ENCODE assay signal across 12 mouse cellular contexts in genomic region chr2:101827626-101828025, GRCm38 (mm10). TPM values are rescaled to one million over a fixed set of nuclear protein-coding genes. Genes with fewer than 3 reads are reported as not detected.
DNase-seq lines count a peak whose midpoint lies in the region; ATAC-seq and TF ChIP-seq lines count a peak whose summit lies in the region.
"Had no signal": no experiment of that assay in that cellular context is flagged by ENCODE, and none has a peak within 500 bp of the region (broad histone marks: within the 10 kb centered on the region; RNA-seq: fewer than 3 reads in every experiment).

No protein-coding gene starts in this region.

- no peak overlapping the region for H3K9ac ChIP-seq in stomach, embryonic 16.5 days (ENCODE audit: low read length)
- H3K9ac ChIP-seq in stomach, postnatal 0 days (ENCODE audit: low read length), result no peak overlapping the region
- no peak overlapping the region for H3K9ac ChIP-seq in hindbrain, embryonic 16.5 days (ENCODE audit: low read depth, low read length)
- H3K9ac ChIP-seq: hindbrain, embryonic 12.5 days; limb, embryonic 12.5 days had no signal

- WGBS in stomach, embryonic 16.5 days, result 17% methylated on average over 5 of the region's 5 CpGs
- WGBS in stomach, postnatal 0 days, result 19% methylated on average over 5 of the region's 5 CpGs
- 52% methylated on average over 5 of the region's 5 CpGs for WGBS in hindbrain, embryonic 16.5 days

- H3K4me2 ChIP-seq in stomach, embryonic 16.5 days (ENCODE audit: low read depth, low read length), result no peak overlapping the region
- no peak overlapping the region for H3K4me2 ChIP-seq in stomach, postnatal 0 days (replicated peaks; ENCODE audit: low read depth)
- H3K4me2 ChIP-seq in hindbrain, embryonic 16.5 days (ENCODE audit: low read length), result no peak overlapping the region
- H3K4me2 ChIP-seq: hindbrain, embryonic 12.5 days; limb, embryonic 12.5 days had no signal

- ATAC-seq in stomach, embryonic 16.5 days (ENCODE audit: insufficient read depth, low FRiP score), result peak; percentile 37; the same call in 1 of the 2 replicates
- ATAC-seq in stomach, postnatal 0 days (ENCODE audit: low FRiP score, low TSS enrichment), result no peak
- no peak for ATAC-seq in erythroblast, adult 5-6 weeks (replicated peaks; ENCODE audit: low FRiP score, poor library complexity, severe bottlenecking)
- no peak for ATAC-seq in hindbrain, embryonic 16.5 days

- no peaks in the 10 kb centered on the region for H3K36me3 ChIP-seq in stomach, embryonic 16.5 days (ENCODE audit: control insufficient read depth, insufficient read depth, low read length)
- no peaks in the 10 kb centered on the region for H3K36me3 ChIP-seq in stomach, postnatal 0 days (ENCODE audit: control insufficient read depth, insufficient read depth, low read length)
- H3K36me3 ChIP-seq in hindbrain, embryonic 16.5 days (ENCODE audit: control insufficient read depth, insufficient read depth, low read length), result no peaks in the 10 kb centered on the region
- H3K36me3 ChIP-seq: hindbrain, embryonic 12.5 days; limb, embryonic 12.5 days had no signal

- no peaks in the 10 kb centered on the region for H3K9me3 ChIP-seq in stomach, embryonic 16.5 days (replicated peaks; ENCODE audit: control insufficient read depth, low read length)
- H3K9me3 ChIP-seq in stomach, postnatal 0 days (ENCODE audit: control insufficient read depth, low read length), result no peaks in the 10 kb centered on the region
- H3K9me3 ChIP-seq in hindbrain, embryonic 16.5 days (ENCODE audit: control insufficient read depth, low read length), result no peaks in the 10 kb centered on the region
- H3K9me3 ChIP-seq: hindbrain, embryonic 12.5 days; limb, embryonic 12.5 days had no signal

- H3K4me1 ChIP-seq in stomach, embryonic 16.5 days (ENCODE audit: control insufficient read depth, insufficient read depth, low read length), result peaks cover 8% of the 10 kb centered on the region; the same call in 1 of the 2 replicates
- no peaks in the 10 kb centered on the region; the same call in 1 of the 2 replicates for H3K4me1 ChIP-seq in stomach, postnatal 0 days (replicated peaks; ENCODE audit: control insufficient read depth, insufficient read depth)
- no peaks in the 10 kb centered on the region for H3K4me1 ChIP-seq in hindbrain, embryonic 16.5 days (ENCODE audit: control insufficient read depth, insufficient read depth, low read depth, low read length)

- H3K27ac ChIP-seq in stomach, embryonic 16.5 days (ENCODE audit: low read length), result no peak overlapping the region; the same call in 1 of the 2 replicates
- H3K27ac ChIP-seq in stomach, postnatal 0 days (replicated peaks), result no peak overlapping the region
- H3K27ac ChIP-seq in hindbrain, embryonic 16.5 days (ENCODE audit: low read depth, low read length), result no peak overlapping the region
- H3K27ac ChIP-seq: hindbrain, embryonic 12.5 days; limb, embryonic 12.5 days had no signal

- TF ChIP-seq EP300 in stomach, postnatal 0 days (optimal IDR thresholded peaks at IDR 0.05), result no peak

- H3K27me3 ChIP-seq in stomach, embryonic 16.5 days (ENCODE audit: control insufficient read depth, insufficient read depth, low read length), result no peaks in the 10 kb centered on the region
- no peaks in the 10 kb centered on the region for H3K27me3 ChIP-seq in stomach, postnatal 0 days (ENCODE audit: control insufficient read depth, insufficient read depth, low read length)
- no peaks in the 10 kb centered on the region for H3K27me3 ChIP-seq in hindbrain, embryonic 16.5 days (replicated peaks; ENCODE audit: control insufficient read depth, insufficient read depth, low read length)
- H3K27me3 ChIP-seq: hindbrain, embryonic 12.5 days; limb, embryonic 12.5 days had no signal

- DNase-seq in adrenal gland, adult 2 months, result peak; percentile 43
- no peak for DNase-seq in adrenal gland, adult 18-20 months (ENCODE audit: low spot score in 2 of 2)
- no peak for DNase-seq in stomach, postnatal 0 days (ENCODE audit: low spot score)
- peak; percentile 83 to 92 for DNase-seq in kidney, postnatal 36 days
- no peak for DNase-seq in layer of hippocampus, postnatal 10 days (ENCODE audit: low spot score in 2 of 2)
- DNase-seq: right cerebral cortex, postnatal 14 days; thymus, postnatal 4 days had no signal

- no peak for TF ChIP-seq CTCF in stomach, postnatal 0 days (IDR thresholded peaks at IDR 0.05; ENCODE audit: low read depth)

- H3K4me3 ChIP-seq in stomach, embryonic 16.5 days (replicated peaks; ENCODE audit: low read length), result no peak overlapping the region
- H3K4me3 ChIP-seq in stomach, postnatal 0 days (ENCODE audit: low read depth, low read length), result no peak overlapping the region
- H3K4me3 ChIP-seq in hindbrain, embryonic 16.5 days (ENCODE audit: low read length), result no peak overlapping the region
- H3K4me3 ChIP-seq: hindbrain, embryonic 12.5 days; limb, embryonic 12.5 days had no signal

RNA-seq across cellular contexts. Expression of gene Prr5l, which starts 55.2 kb away (rescaled TPM):
- 1 to 10 TPM; 4.0 to 5.0 TPM for total RNA-seq in adrenal gland, adult 2 months (2021)
- polyA plus RNA-seq in adrenal gland, adult 2 months (2012; rRNA removed), result 6.4 and 7.0 TPM in 2 replicates
- 1 to 10 TPM; 3.9 to 5.6 TPM for total RNA-seq in adrenal gland, adult 18-20 months (2021)
- polyA plus RNA-seq in stomach, embryonic 16.5 days (2015; fragmentation: Nextera tagmentation; extraction: Ambion mirVana), result 6.7 and 9.4 TPM in 2 replicates
- polyA plus RNA-seq in stomach, postnatal 0 days (2015; fragmentation: Nextera tagmentation; extraction: Ambion mirVana), result 3.3 and 3.8 TPM in 2 replicates
- total RNA-seq in erythroblast, adult 5-6 weeks (2015; ENCODE audit: low replicate concordance), result 0.58 TPM in 1 of 2 replicates, not detected in the other
- 0.28 and 0.60 TPM in 2 replicates for total RNA-seq in erythroblast, adult 5-6 weeks (2017; ENCODE audit: low replicate concordance)
- total RNA-seq in layer of hippocampus, postnatal 10 days (2021), result 1 to 10 TPM; 2.9 to 5.5 TPM
- polyA plus RNA-seq in hindbrain, embryonic 16.5 days (2015; fragmentation: Nextera tagmentation; extraction: Ambion mirVana), result 6.0 and 6.3 TPM in 2 replicates

RNA-seq across cellular contexts. Expression of gene Commd9, which starts 58.4 kb away (rescaled TPM):
- 10 to 100 TPM; 40.8 to 54.0 TPM for total RNA-seq in adrenal gland, adult 2 months (2021)
- polyA plus RNA-seq in adrenal gland, adult 2 months (2012; rRNA removed), result 37.6 and 46.8 TPM in 2 replicates
- total RNA-seq in adrenal gland, adult 18-20 months (2021), result 10 to 100 TPM; 36.5 to 37.1 TPM
- polyA plus RNA-seq in stomach, embryonic 16.5 days (2015; fragmentation: Nextera tagmentation; extraction: Ambion mirVana), result 56.4 and 61.1 TPM in 2 replicates
- polyA plus RNA-seq in stomach, postnatal 0 days (2015; fragmentation: Nextera tagmentation; extraction: Ambion mirVana), result 43.7 and 48.2 TPM in 2 replicates
- 1.9 TPM in 1 of 2 replicates, not detected in the other for total RNA-seq in erythroblast, adult 5-6 weeks (2015; ENCODE audit: low replicate concordance)
- 2.3 and 3.6 TPM in 2 replicates for total RNA-seq in erythroblast, adult 5-6 weeks (2017; ENCODE audit: low replicate concordance)
- 10 to 100 TPM; 39.1 to 39.3 TPM for total RNA-seq in layer of hippocampus, postnatal 10 days (2021)
- polyA plus RNA-seq in hindbrain, embryonic 16.5 days (2015; fragmentation: Nextera tagmentation; extraction: Ambion mirVana), result 98.7 and 104 TPM in 2 replicates

Comparison
In these comparisons a context has a peak if more than half of its experiments do, and no peak if none do; other contexts are left out.
1. DNase-seq: peak in adrenal gland, adult 2 months (single experiment) and kidney, postnatal 36 days (2 of 2); none in adrenal gland, adult 18-20 months (0 of 2), stomach, postnatal 0 days (single experiment) and layer of hippocampus, postnatal 10 days (0 of 2).
2. RNA of gene Commd9, which starts 58.4 kb away (total RNA-seq): 40.8 to 54.0 TPM in adrenal gland, adult 2 months, 39.1 to 39.3 TPM in layer of hippocampus, postnatal 10 days and 36.5 to 37.1 TPM in adrenal gland, adult 18-20 months; 1.9 to 3.6 TPM in erythroblast, adult 5-6 weeks; every median in the first group is over 4 times any median in the second.